Mouse (Mus musculus): ENCODE data around the gene Npcd.

Gene Npcd

GRCm38 (mm10) chr15:79766586-79767071, 67.4 kb downstream of the Npcd start:
- no peak for DNase-seq (ENCODE audit: low spot score in 2 of 2)

GRCm38 (mm10) chr15:79766168-79766567, 67.9 kb downstream of the Npcd start:
- no peak for DNase-seq (ENCODE audit: low spot score in 2 of 2)

GRCm38 (mm10) chr15:79765361-79765760, 68.7 kb downstream of the Npcd start:
- no peak for DNase-seq (ENCODE audit: low spot score in 2 of 2)

GRCm38 (mm10) chr15:79764539-79765267, 69.3 kb downstream of the Npcd start:
- DNase-seq (ENCODE audit: low spot score in 2 of 2) = no peak

GRCm38 (mm10) chr15:79763601-79764246, 70.3 kb downstream of the Npcd start:
- DNase-seq (ENCODE audit: low spot score in 2 of 2) = no peak

DNA sequence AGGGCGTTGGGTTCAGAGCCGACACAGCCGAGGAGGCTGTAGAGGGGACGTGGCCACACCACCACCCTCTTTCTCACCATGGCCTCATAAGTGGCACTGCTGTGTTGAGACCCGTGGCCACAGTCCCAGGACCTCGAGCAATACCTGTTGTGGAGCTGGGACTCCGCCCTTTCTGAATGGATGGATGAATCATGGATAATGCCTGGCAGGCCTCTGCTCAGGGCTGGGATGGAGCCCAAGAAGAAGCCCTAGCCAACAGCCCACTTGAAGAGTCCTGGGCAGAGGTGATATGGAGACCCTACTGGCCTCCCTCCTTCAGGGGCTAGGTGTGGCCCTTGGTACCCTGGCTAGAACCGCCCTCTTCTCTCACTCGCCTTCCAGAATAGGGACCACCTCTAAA, 71.0 kb downstream of the Npcd start:
- DNase-seq (ENCODE audit: low spot score in 2 of 2) = no peak

DNA sequence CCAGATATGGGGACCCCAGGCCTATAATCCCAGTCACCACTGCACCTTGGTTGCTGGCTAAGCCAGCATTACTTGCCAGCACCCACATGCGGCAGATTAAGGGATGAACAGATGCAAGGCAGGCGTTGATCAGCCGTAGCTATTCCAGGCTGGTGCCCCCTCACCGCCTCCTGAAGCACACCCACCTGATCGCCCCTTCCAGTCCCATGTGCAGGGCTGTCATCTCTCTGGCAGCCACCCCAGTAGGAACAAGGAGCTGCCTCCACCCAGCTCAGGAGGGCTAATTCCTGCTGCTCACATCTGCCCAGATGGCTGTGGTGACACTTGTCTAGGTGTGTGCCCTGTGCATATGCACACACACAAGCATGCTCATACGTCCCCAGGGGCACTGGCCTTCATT, 73.1 kb downstream of the Npcd start:
- no peak for DNase-seq (ENCODE audit: low spot score in 2 of 2)

DNA sequence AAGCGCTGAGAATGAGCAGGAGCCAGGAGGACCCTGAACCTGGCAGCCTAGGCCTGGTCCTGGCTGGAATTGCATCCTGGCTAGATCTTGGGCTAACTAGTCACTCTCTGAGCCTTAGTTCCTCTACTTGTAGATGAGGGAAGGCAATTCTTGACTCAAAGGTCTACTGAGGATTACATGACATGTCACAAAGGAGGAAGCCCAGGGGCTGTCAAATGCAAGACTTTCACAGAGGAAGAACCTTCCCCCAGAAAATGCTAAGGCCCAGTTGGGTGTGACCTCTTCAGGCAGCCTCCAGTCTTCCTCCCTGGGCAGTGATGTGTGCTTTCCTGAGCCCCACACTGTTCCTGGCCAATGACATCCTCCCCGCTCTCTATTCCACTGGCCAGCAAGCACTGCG, 76.9 kb downstream of the Npcd start:
- no peak for DNase-seq (ENCODE audit: low spot score in 2 of 2)

DNA sequence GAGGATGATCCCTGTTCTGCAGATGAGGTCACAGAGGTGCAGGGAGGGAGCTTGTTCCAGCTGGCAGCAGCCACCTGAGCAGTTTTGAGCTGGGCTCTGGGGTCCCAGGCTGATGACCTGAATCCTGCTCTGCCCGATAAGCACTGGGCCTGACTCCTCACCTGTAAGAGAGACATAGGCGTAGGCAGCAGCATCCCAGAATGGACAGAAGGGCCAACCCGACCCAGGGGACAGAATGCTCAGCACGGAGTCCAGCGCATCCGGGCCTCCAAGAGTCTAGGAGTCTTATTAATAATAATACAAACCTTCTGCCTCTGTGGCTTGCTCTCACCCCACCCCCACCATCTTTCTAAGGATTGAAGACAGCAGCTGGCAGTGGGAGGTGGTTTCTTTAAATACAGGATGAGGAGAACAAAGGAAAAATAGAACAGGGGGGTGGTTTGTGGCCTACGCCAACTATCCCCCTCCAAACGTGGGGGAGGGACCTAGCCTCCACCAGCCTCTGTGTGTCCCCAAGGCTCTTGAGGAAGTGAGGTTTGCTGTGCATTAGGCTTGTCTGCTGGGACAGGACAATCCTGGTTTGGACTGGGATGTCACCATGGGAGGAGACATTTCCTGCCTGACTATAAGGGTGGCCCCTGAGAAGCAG, 77.9 kb downstream of the Npcd start:
- no peak for DNase-seq (ENCODE audit: low spot score in 2 of 2)

GRCm38 (mm10) chr15:79755176-79755575, 78.9 kb downstream of the Npcd start:
- DNase-seq (ENCODE audit: low spot score in 2 of 2) = no peak

DNA sequence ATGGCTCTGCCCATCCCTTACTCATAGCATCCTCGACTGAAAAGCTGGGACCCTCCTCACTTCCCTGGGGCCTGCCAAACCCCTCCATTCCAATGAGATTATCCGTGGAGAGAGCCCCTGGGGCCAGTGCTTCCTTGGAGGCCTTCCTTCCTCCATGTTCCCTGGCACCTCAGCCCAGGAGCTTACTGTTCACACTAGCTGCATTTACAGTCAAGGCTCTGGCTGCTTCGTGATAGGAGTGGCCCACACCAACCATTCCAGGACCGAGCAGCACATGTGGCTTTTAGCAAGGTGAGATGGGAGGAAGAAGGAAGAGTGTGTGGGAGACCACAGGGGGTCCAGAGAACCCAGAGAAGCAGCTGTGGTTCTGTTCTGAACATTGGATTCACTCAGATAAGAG, 80.2 kb downstream of the Npcd start:
- DNase-seq (ENCODE audit: low spot score in 2 of 2) = no peak

GRCm38 (mm10) chr15:79753420-79753752, 80.7 kb downstream of the Npcd start:
- DNase-seq (ENCODE audit: low spot score in 2 of 2) = no peak

GRCm38 (mm10) chr15:79752742-79753419, 81.2 kb downstream of the Npcd start:
- DNase-seq (ENCODE audit: low spot score in 2 of 2) = peak; percentile 67 to 84

GRCm38 (mm10) chr15:79751772-79752171, 82.3 kb downstream of the Npcd start:
- DNase-seq (ENCODE audit: low spot score in 2 of 2) = no peak

- no peak for DNase-seq (ENCODE audit: low spot score in 2 of 2)
These were observed 83.8 kb downstream of the Npcd start for GRCm38 (mm10) chr15:79750266-79750665.

DNA sequence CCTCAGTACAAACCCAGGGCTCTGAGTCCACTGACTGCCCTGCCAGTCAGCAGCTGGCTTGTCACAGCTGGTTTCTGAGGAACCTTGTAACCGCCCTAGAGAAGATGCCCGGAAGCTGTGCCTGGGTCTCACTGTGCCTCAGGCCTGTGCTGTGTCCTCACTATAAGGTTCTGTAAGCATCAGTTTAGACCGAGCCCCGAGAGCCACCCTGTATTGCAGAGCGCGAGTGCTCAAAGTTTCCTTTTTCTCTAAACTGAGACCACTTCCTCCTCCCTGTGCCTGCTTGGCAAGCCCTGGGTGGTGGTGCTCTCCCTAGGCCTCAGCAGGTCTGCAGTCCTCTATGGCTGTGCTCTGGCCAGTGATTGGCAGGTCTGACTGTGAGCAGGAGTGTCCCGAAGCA, 84.9 kb downstream of the Npcd start:
- DNase-seq (ENCODE audit: low spot score in 2 of 2) = no peak

DNA sequence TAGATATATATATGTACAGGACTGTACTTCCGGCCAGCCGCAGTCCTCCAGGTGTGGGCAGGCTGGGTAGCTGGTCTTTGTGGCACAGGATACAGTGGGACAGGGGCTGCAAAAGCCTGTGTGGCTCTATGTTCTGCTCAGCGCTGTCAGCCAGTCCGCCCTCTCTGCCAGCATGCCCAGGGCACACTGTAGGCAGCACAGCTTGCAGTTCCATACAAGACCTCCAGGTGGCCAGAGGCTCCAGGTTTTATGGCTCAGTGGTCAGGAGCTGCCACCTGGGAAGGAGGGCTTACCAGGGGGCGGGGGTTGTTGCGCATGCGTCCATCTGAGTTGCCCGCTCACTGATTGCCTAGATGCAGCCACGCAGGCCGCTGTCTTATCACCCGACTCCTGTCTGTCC, 86.0 kb downstream of the Npcd start:
- DNase-seq (ENCODE audit: low spot score in 2 of 2) = no peak

GRCm38 (mm10) chr15:79745883-79746282, 88.2 kb downstream of the Npcd start:
- DNase-seq (ENCODE audit: low spot score in 2 of 2) = no peak

DNA sequence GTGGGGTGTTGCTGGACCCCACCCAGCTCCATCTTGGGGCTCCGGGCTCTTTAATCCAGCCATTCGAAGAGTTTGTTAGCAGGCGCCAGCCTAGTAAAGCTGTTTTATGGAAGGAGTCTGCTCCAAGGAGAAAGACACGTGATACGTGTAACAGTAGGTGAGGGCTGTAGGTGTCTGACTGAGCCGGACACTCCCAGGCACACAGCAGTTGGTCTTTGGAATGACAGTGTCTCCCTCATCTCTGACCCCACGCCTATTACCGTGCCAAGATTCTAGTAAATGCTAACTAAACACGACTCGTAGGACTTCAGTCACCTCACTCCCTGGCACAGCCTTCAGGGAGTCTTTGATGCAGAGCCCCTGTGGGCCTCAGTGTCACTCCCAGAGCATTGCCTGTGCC, 88.7 kb downstream of the Npcd start:
- DNase-seq (ENCODE audit: low spot score in 2 of 2) = no peak

- no peak for DNase-seq (ENCODE audit: low spot score in 2 of 2)
These were observed 89.3 kb downstream of the Npcd start for GRCm38 (mm10) chr15:79744742-79745141.

DNA sequence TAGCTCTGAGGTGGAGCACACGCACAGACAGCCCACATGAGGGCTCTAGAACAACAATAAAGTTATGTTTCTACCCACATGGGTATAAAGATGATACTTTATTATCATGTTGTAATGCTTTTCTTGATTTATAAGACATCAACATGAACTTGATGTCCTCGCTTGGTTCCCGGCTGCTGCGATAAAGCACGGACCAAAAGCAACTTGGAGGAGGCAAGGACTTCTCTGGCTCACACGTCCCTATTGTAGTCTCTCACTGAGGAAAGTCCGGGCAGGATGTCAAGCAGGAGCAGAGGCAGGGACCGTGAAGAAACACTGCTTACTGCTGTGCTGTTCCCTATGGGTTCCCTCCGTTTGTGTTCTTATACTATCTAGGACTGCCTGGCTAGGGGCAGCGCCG, 90.0 kb downstream of the Npcd start:
- no peak for DNase-seq (ENCODE audit: low spot score in 2 of 2)

GRCm38 (mm10) chr15:79742706-79743023, 91.4 kb downstream of the Npcd start:
- no peak for DNase-seq (ENCODE audit: low spot score in 2 of 2)
